Mouse (Mus musculus) heart, adult 2 months (tissue): Measurements from ENCODE around the gene Cops3.

Source experiments
- CTCF ChIP-seq: fragments of 200-600 bp; IDR thresholded peaks from 2 replicates; pipeline ENCODE4 v1.8.1; 2022; ENCODE audit warnings: antibody characterized with exemption, mild to moderate bottlenecking, moderate library complexity
- EP300 ChIP-seq: fragments of 200-500 bp; IDR thresholded peaks from 2 replicates; pipeline ENCODE4 v1.6.1; 2011; ENCODE audit warnings: low read depth, low read length, control low read depth; ENCODE audit not compliant: insufficient read depth
- POLR2A ChIP-seq: fragments of 200-500 bp; IDR thresholded peaks from 2 replicates; pipeline ENCODE4 v1.6.1; 2011; ENCODE audit warnings: mild to moderate bottlenecking, low read depth, low read length, control low read depth; ENCODE audit not compliant: insufficient read depth

- TF ChIP-seq POLR2A (no peak), CTCF (no peak), EP300 (no peak)
These were observed 1.2 kb downstream of the Cops3 start for GRCm38 (mm10) chr11:59838426-59838825.
